Mouse (Mus musculus) forebrain, embryonic 11.5 days (tissue): ENCODE results near the gene Tcte1. TPM values are rescaled to one million over a fixed set of nuclear protein-coding genes. Genes with fewer than 3 reads are reported as not detected.
A peak's percentile ranks its signal among the peaks of the same experiment; 100 is the strongest.

Experiments
- ATAC-seq: fragments of 200-750 bp; cut with Nextera tagmentation; replicated peaks from 2 replicates; pipeline ENCODE4 v1.8.0; 2017; ENCODE audit warnings: moderate TSS enrichment; ENCODE audit not compliant: low FRiP score
- DNase-seq: peaks from one replicate; pipeline ENCODE4 v3.0.0-alpha.2; 2017; ENCODE audit warnings: low spot score
- H3K27ac ChIP-seq: fragments of 300-500 bp; sonication (generic); 2 replicates; pipeline ENCODE4 v1.5.1; 2014; ENCODE audit warnings: low read depth, low read length
- H3K27me3 ChIP-seq: fragments of 300-500 bp; sonication (generic); 2 replicates; pipeline ENCODE4 v1.6.1; 2014; ENCODE audit warnings: mild to moderate bottlenecking, low read length, mixed read lengths; ENCODE audit not compliant: control insufficient read depth, insufficient read depth
- H3K36me3 ChIP-seq: fragments of 300-500 bp; sonication (generic); 2 replicates; pipeline ENCODE4 v1.6.1; 2014; ENCODE audit warnings: mild to moderate bottlenecking, low read length, moderate library complexity, mixed read lengths; ENCODE audit not compliant: control insufficient read depth, insufficient read depth
- H3K4me1 ChIP-seq: fragments of 300-500 bp; sonication (generic); replicated peaks from 2 replicates; pipeline ENCODE4 v1.6.1; 2014; ENCODE audit warnings: low read length, mixed read lengths; ENCODE audit not compliant: control insufficient read depth, insufficient read depth
- H3K4me2 ChIP-seq: fragments of 300-500 bp; sonication (generic); 2 replicates; pipeline ENCODE4 v1.6.1; 2014; ENCODE audit warnings: low read depth, mild to moderate bottlenecking, low read length, moderate library complexity, mixed read lengths; ENCODE audit not compliant: severe bottlenecking
- H3K4me3 ChIP-seq: fragments of 300-500 bp; sonication (generic); 2 replicates; pipeline ENCODE4 v1.5.1; 2014; ENCODE audit warnings: low read depth, low read length
- H3K9ac ChIP-seq: fragments of 300-500 bp; sonication (generic); 2 replicates; pipeline ENCODE4 v1.6.1; 2014; ENCODE audit warnings: low read length
- H3K9me3 ChIP-seq: fragments of 300-500 bp; sonication (generic); 2 replicates; pipeline ENCODE4 v1.6.1; 2016; ENCODE audit warnings: low read length, mixed read lengths; ENCODE audit not compliant: control insufficient read depth
- WGBS: fragments of 180-500 bp; shearing (Covaris S2); extraction: QIAGEN DNeasy Blood & Tissue Kit; methylation state at CpG from one replicate; pipeline ENCODE4 v1.1.7; 2014; 5-methylcytosine and 5-hydroxymethylcytosine counted together
- polyA plus RNA-seq: library from polyadenylated mRNA; unstranded; fragments of >200 nt; fragmentation: Nextera tagmentation; extraction: Ambion mirVana; gene quantifications from 2 replicates; pipeline ENCODE4 v1.2.1, GENCODE M21; 2014

Gene Tcte1
- polyA plus RNA-seq, 1 experiment from 2014 or later: 0.95 TPM

- no peaks in the 10 kb centered on the region for H3K4me1 ChIP-seq
- DNase-seq (peak; percentile 71), ATAC-seq (no peak)
- no peak overlapping the region for H3K9ac ChIP-seq
- no peak overlapping the region for H3K4me2 ChIP-seq
- no peak overlapping the region for H3K4me3 ChIP-seq
- no peaks in the 10 kb centered on the region for H3K9me3 ChIP-seq
- no peak overlapping the region for H3K27ac ChIP-seq
- H3K27me3 ChIP-seq: peaks cover 4% of the 10 kb centered on the region
- H3K36me3 ChIP-seq: no peaks in the 10 kb centered on the region
- 14% methylated on average over 5 of the region's 5 CpGs for WGBS
These were observed 13.0 kb downstream of the Tcte1 start for GRCm38 (mm10) chr17:45536264-45536663.

DNA sequence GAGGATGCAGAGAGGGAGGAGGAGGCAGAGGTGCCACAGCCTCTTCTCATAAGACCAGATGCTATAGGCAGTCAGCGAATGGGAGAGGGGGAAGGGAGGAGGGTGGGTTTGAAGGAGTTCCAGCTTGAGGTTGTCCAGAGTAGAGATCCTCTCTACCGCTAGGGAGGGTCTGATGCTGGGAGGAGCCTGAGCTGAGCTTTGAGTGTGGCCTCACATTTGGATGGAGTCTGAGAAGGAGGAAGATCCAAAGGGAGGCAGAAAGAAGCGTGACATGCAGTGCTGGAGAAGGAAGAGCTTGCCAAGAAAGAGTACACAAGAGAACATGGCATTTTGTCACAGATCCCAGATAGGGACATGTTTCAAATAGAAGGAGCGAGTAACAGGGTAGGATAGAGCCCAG, 15.2 kb downstream of the Tcte1 start:
- no peak overlapping the region for H3K27ac ChIP-seq
- no peaks in the 10 kb centered on the region for H3K9me3 ChIP-seq
- no peak overlapping the region for H3K4me3 ChIP-seq
- H3K4me1 ChIP-seq: 0 out of 2 replicates have a peak, but pooled peaks cover under 1% of the 10 kb centered on the region
- DNase-seq: no peak
- H3K27me3 ChIP-seq: peaks cover 8% of the 10 kb centered on the region
- H3K36me3 ChIP-seq: no peaks in the 10 kb centered on the region
- H3K4me2 ChIP-seq: no peak overlapping the region
- no peak for ATAC-seq
- 69% methylated on average over 4 of the region's 4 CpGs for WGBS
- H3K9ac ChIP-seq: no peak overlapping the region

- no peaks in the 10 kb centered on the region for H3K9me3 ChIP-seq
- H3K27ac ChIP-seq: no peak overlapping the region
- no peak overlapping the region for H3K4me3 ChIP-seq
- no peak for DNase-seq
- H3K36me3 ChIP-seq: no peaks in the 10 kb centered on the region
- H3K4me2 ChIP-seq: no peak overlapping the region
- WGBS: 77% methylated on average over 21 of the region's 21 CpGs
- ATAC-seq: no peak
- no peak overlapping the region for H3K9ac ChIP-seq
- H3K27me3 ChIP-seq: peaks cover 18% of the 10 kb centered on the region
- H3K4me1 ChIP-seq: peaks cover 10% of the 10 kb centered on the region
These were observed 16.4 kb downstream of the Tcte1 start for GRCm38 (mm10) chr17:45539664-45540063.

GRCm38 (mm10) chr17:45542129-45542528, 18.9 kb downstream of the Tcte1 start:
- H3K27ac ChIP-seq: no peak overlapping the region
- no peak overlapping the region for H3K4me3 ChIP-seq
- H3K4me1 ChIP-seq: peaks cover 21% of the 10 kb centered on the region
- no peaks in the 10 kb centered on the region for H3K36me3 ChIP-seq
- WGBS: 41% methylated on average over 6 of the region's 6 CpGs
- ATAC-seq (no peak), DNase-seq (no peak)
- peaks cover 40% of the 10 kb centered on the region for H3K27me3 ChIP-seq
- no peak overlapping the region for H3K4me2 ChIP-seq
- H3K9me3 ChIP-seq: no peaks in the 10 kb centered on the region
- H3K9ac ChIP-seq: no peak overlapping the region

GRCm38 (mm10) chr17:45542705-45543104, 19.5 kb downstream of the Tcte1 start:
- Histone ChIP-seq H3K27ac (no peak overlapping the region), H3K4me2 (no peak overlapping the region), H3K36me3 (no peaks in the 10 kb centered on the region), H3K9ac (no peak overlapping the region), H3K4me1 (peaks cover 21% of the 10 kb centered on the region), H3K4me3 (no peak overlapping the region), H3K27me3 (peaks cover 46% of the 10 kb centered on the region), H3K9me3 (no peaks in the 10 kb centered on the region)
- DNase-seq (no peak), ATAC-seq (no peak)
- WGBS: 81% methylated on average over 2 of the region's 2 CpGs

- ATAC-seq (no peak), DNase-seq (no peak)
- Histone ChIP-seq H3K36me3 (no peaks in the 10 kb centered on the region), H3K27me3 (peaks cover 47% of the 10 kb centered on the region), H3K4me2 (no peak overlapping the region), H3K4me3 (no peak overlapping the region), H3K9me3 (no peaks in the 10 kb centered on the region), H3K27ac (no peak overlapping the region), H3K9ac (no peak overlapping the region), H3K4me1 (peaks cover 21% of the 10 kb centered on the region)
- WGBS: 30% methylated on average over 1 of the region's 1 CpGs
These were observed 19.9 kb downstream of the Tcte1 start for GRCm38 (mm10) chr17:45543115-45543514.

GRCm38 (mm10) chr17:45544001-45544872, 21.0 kb downstream of the Tcte1 start:
- Histone ChIP-seq H3K9me3 (no peaks in the 10 kb centered on the region), H3K4me2 (peak overlapping the region; percentile 42; the same call in 1 of the 2 replicates), H3K9ac (peak overlapping the region; percentile 39), H3K4me3 (peak overlapping the region; percentile 13; the same call in 1 of the 2 replicates), H3K27me3 (peaks cover 47% of the 10 kb centered on the region), H3K4me1 (peaks cover 21% of the 10 kb centered on the region), H3K27ac (no peak overlapping the region), H3K36me3 (no peaks in the 10 kb centered on the region)
- ATAC-seq (peak; percentile 19; the same call in 1 of the 2 replicates), DNase-seq (peak; percentile 75)
- 5% methylated on average over 24 of the region's 24 CpGs for WGBS

DNA sequence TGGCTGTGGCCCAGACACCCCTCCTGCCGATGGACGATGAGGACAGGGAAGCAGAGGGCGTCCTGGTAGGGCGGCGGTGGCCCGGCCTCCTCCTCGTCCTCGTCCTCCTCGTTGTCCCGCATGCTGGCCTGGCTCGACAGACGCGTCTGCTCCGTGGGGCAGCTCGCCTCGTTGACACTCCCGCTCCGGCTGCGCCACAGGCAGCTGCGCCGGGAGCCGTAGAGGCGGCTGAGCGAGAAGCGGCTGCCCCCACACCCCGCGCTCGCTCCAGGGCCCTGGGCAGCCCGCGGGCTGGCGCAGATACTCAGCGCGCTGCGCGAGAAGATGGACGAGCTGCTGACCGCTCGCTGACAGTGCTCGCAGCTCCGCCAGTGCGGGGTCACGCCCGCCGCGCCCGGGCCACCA, 21.6 kb downstream of the Tcte1 start:
- peaks cover 21% of the 10 kb centered on the region for H3K4me1 ChIP-seq
- H3K4me3 ChIP-seq: peak overlapping the region; percentile 13; the same call in 1 of the 2 replicates
- peak overlapping the region; percentile 42 for H3K4me2 ChIP-seq
- no peaks in the 10 kb centered on the region for H3K9me3 ChIP-seq
- DNase-seq (no peak), ATAC-seq (no peak)
- no peak overlapping the region for H3K27ac ChIP-seq
- H3K9ac ChIP-seq: peak overlapping the region; percentile 23
- 2% methylated on average over 46 of the region's 46 CpGs for WGBS
- H3K27me3 ChIP-seq: peaks cover 45% of the 10 kb centered on the region
- no peaks in the 10 kb centered on the region for H3K36me3 ChIP-seq
